Mouse (Mus musculus): ENCODE results near the gene Pknox1. TPM values are rescaled to one million over a fixed set of nuclear protein-coding genes. Genes with fewer than 3 reads are reported as not detected.
"Not testable (repeated sequence)": the region's sequence is repeated elsewhere in the genome, so short reads cannot be mapped to it uniquely, and the experiment has no call there.

Gene Pknox1
- polyA plus RNA-seq, 2 experiments from 2014 or later, result 48.3 to 58.9 TPM

GRCm38 (mm10) chr17:31598593-31598992 is 34.1 kb downstream of the Pknox1 start:
- no peak for ATAC-seq

GRCm38 (mm10) chr17:31606424-31606823 is 41.9 kb downstream of the Pknox1 start:
- no peak for ATAC-seq

- no peak for ATAC-seq
These were observed 42.9 kb downstream of the Pknox1 start for GRCm38 (mm10) chr17:31607256-31607951.

GRCm38 (mm10) chr17:31609173-31609572 is 44.6 kb downstream of the Pknox1 start:
- not testable (repeated sequence) for ATAC-seq

GRCm38 (mm10) chr17:31609895-31610294 is 45.4 kb downstream of the Pknox1 start:
- no peak for ATAC-seq

GRCm38 (mm10) chr17:31613086-31613755 is 48.7 kb downstream of the Pknox1 start:
- no peak for ATAC-seq

- ATAC-seq, result no peak
These were observed 58.6 kb downstream of the Pknox1 start for GRCm38 (mm10) chr17:31623101-31623500.

- no peak for ATAC-seq
These were observed 63.4 kb downstream of the Pknox1 start for GRCm38 (mm10) chr17:31627961-31628360.

GRCm38 (mm10) chr17:31631081-31631800 is 66.7 kb downstream of the Pknox1 start:
- ATAC-seq, result no peak

- no peak for ATAC-seq
These were observed 68.5 kb downstream of the Pknox1 start for GRCm38 (mm10) chr17:31633007-31633406.

GRCm38 (mm10) chr17:31634896-31635295 is 70.4 kb downstream of the Pknox1 start:
- no peak for ATAC-seq

- ATAC-seq, result no peak
These were observed 71.2 kb downstream of the Pknox1 start for GRCm38 (mm10) chr17:31635781-31636180.

GRCm38 (mm10) chr17:31636277-31636941 is 71.9 kb downstream of the Pknox1 start:
- ATAC-seq, result no peak

GRCm38 (mm10) chr17:31636942-31637811 is 72.6 kb downstream of the Pknox1 start, which contains the start of gene Cbs:
TSS of gene Cbs (minus strand) at chr17:31637238.
- ATAC-seq, result no peak

- ATAC-seq, result no peak
These were observed 73.5 kb downstream of the Pknox1 start for GRCm38 (mm10) chr17:31637866-31638570.

- no peak for ATAC-seq
These were observed 75.1 kb downstream of the Pknox1 start for GRCm38 (mm10) chr17:31639651-31640050.

GRCm38 (mm10) chr17:31642331-31642730 is 77.8 kb downstream of the Pknox1 start:
- ATAC-seq, result no peak

GRCm38 (mm10) chr17:31642913-31643312 is 78.4 kb downstream of the Pknox1 start:
- no peak for ATAC-seq

- ATAC-seq, result no peak
These were observed 81.9 kb downstream of the Pknox1 start for GRCm38 (mm10) chr17:31646199-31647002.

- no peak for ATAC-seq
These were observed 87.6 kb downstream of the Pknox1 start for GRCm38 (mm10) chr17:31652152-31652551.
